Mouse (Mus musculus) liver, postnatal 0 days (tissue): ENCODE results near the gene 1700012A03Rik.

Experiments
- CTCF ChIP-seq: sonication (generic); IDR thresholded peaks from 2 replicates; pipeline ENCODE4 v1.5.1; 2016; ENCODE audit warnings: antibody characterized with exemption, low read depth
- EP300 ChIP-seq: IDR thresholded peaks from 2 replicates; pipeline ENCODE4 v1.6.1; 2016; ENCODE audit warnings: antibody characterized with exemption, low read depth, mild to moderate bottlenecking

- TF ChIP-seq CTCF (no peak), EP300 (no peak)
Observed at GRCm38 (mm10) chr6:32060641-32061040, 10.6 kb downstream of the 1700012A03Rik start.
